Mouse (Mus musculus) kidney, adult 2 months (tissue): ENCODE data around the gene Serpinf1. TPM values are rescaled to one million over a fixed set of nuclear protein-coding genes. Genes with fewer than 3 reads are reported as not detected.

Source experiments
- DNase-seq: peaks from one replicate; pipeline ENCODE4 v3.0.0; 2021
- H3K27ac ChIP-seq: fragments of 200-500 bp; 2 replicates; pipeline ENCODE4 v1.5.1; 2012; ENCODE audit warnings: low read depth, low read length, control low read depth, inconsistent platforms; ENCODE audit not compliant: insufficient read depth
- H3K27me3 ChIP-seq: fragments of 200-500 bp; replicated peaks from 2 replicates; pipeline ENCODE4 v1.6.1; 2012; ENCODE audit warnings: mild to moderate bottlenecking, moderate library complexity, low read length, inconsistent platforms; ENCODE audit not compliant: control insufficient read depth, insufficient read depth
- H3K36me3 ChIP-seq: fragments of 200-500 bp; 2 replicates; pipeline ENCODE4 v1.6.1; 2012; ENCODE audit warnings: mild to moderate bottlenecking, moderate library complexity, low read length, inconsistent platforms; ENCODE audit not compliant: control insufficient read depth, insufficient read depth
- H3K4me1 ChIP-seq: fragments of 200-500 bp; 2 replicates; pipeline ENCODE4 v1.6.1; 2011; ENCODE audit warnings: low read length; ENCODE audit not compliant: control insufficient read depth, insufficient read depth
- H3K4me3 ChIP-seq: fragments of 200-500 bp; 2 replicates; pipeline ENCODE4 v1.5.1; 2011; ENCODE audit warnings: mild to moderate bottlenecking, low read depth, low read length, control low read depth; ENCODE audit not compliant: insufficient read depth
- CTCF ChIP-seq: fragments of 200-500 bp; conservative IDR thresholded peaks from 2 replicates; pipeline ENCODE4 v1.5.1; 2011; ENCODE audit warnings: low read depth, mild to moderate bottlenecking, control low read depth, low read length, moderate library complexity, mixed read lengths; ENCODE audit not compliant: insufficient read depth, insufficient read length
- POLR2A ChIP-seq: fragments of 200-500 bp; IDR thresholded peaks from one replicate; pipeline ENCODE4 v1.6.1; 2011; ENCODE audit warnings: low read depth, low read length, control low read depth
- WGBS: fragments of 180-500 bp; shearing (Covaris S2); methylation state at CpG from one replicate; pipeline ENCODE4 v1.1.7; 2018; 5-methylcytosine and 5-hydroxymethylcytosine counted together
- polyA plus RNA-seq: library from polyadenylated mRNA; depleted of rRNA; stranded (reverse); fragments of >200 nt; gene quantifications from 2 replicates; pipeline ENCODE4 v1.2.3, GENCODE M21; 2012

The Serpinf1 gene
- polyA plus RNA-seq, 1 experiment = 17.2 TPM

DNA sequence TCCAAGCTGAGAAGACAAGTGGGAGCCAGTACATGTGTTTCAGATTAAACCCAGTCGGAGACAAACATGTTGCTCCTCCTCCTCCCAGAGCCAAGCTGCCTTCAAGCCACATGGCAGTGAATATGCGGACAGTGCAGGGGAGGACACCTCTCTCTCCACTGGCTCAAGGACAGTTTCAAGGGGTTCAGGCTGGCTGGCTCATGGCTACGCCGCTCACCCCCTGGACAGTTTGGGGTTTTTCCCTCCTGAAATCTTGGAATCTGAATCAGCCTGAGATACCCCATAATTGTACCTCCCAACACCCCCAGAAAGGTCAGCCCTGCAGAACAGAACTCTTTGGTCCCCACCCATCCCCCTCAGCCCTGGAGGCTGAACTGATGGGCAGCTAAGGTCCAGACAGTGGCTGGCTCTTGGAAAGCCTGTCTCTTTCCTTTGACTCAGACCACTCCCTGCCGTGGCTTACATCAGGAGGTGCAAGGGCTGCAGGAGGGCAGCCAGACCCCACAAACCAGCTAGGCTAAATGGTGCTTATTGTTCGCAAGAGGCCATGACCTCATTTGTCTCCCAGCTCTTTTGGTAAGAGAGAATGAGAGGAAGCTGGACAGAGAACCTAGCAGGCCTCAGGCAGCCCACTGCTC, 1.0 kb downstream of the Serpinf1 start:
- DNase-seq = no peak

GRCm38 (mm10) chr11:75420810-75421374, 1.6 kb downstream of the Serpinf1 start:
- no peaks in the 10 kb centered on the region for H3K4me1 ChIP-seq
- no peak overlapping the region for H3K4me3 ChIP-seq
- TF ChIP-seq POLR2A (no peak), CTCF (no peak)
- 43% methylated on average over 5 of the region's 5 CpGs for WGBS
- H3K27me3 ChIP-seq = no peaks in the 10 kb centered on the region
- H3K27ac ChIP-seq = no peak overlapping the region
- no peaks in the 10 kb centered on the region for H3K36me3 ChIP-seq
- DNase-seq = no peak

More for the DNA sequence above, 1.0 kb downstream of the Serpinf1 start:
- TF ChIP-seq POLR2A (no peak), CTCF (no peak)
- no peaks in the 10 kb centered on the region for H3K4me1 ChIP-seq
- H3K27me3 ChIP-seq = no peaks in the 10 kb centered on the region
- H3K27ac ChIP-seq = no peak overlapping the region
- 75% methylated on average over 6 of the region's 6 CpGs for WGBS
- no peaks in the 10 kb centered on the region for H3K36me3 ChIP-seq
- no peak overlapping the region for H3K4me3 ChIP-seq

GRCm38 (mm10) chr11:75420037-75420436, 2.5 kb downstream of the Serpinf1 start:
- no peak overlapping the region for H3K4me3 ChIP-seq
- no peaks in the 10 kb centered on the region for H3K27me3 ChIP-seq
- TF ChIP-seq CTCF (no peak), POLR2A (no peak)
- whole genome bisulfite sequencing = 72% methylated on average over 7 of the region's 7 CpGs
- no peak overlapping the region for H3K27ac ChIP-seq
- no peak for DNase-seq
- no peaks in the 10 kb centered on the region for H3K4me1 ChIP-seq
- H3K36me3 ChIP-seq = no peaks in the 10 kb centered on the region

- no peak for TF ChIP-seq CTCF
- no peak for TF ChIP-seq POLR2A
- DNase-seq = no peak
- no peaks in the 10 kb centered on the region for H3K36me3 ChIP-seq
- H3K27ac ChIP-seq = no peak overlapping the region
- 85% methylated on average over 13 of the region's 13 CpGs for WGBS
- H3K4me1 ChIP-seq = no peaks in the 10 kb centered on the region
- H3K4me3 ChIP-seq = no peak overlapping the region
- no peaks in the 10 kb centered on the region for H3K27me3 ChIP-seq
Observed at GRCm38 (mm10) chr11:75415994-75416393, 6.5 kb downstream of the Serpinf1 start.

DNA sequence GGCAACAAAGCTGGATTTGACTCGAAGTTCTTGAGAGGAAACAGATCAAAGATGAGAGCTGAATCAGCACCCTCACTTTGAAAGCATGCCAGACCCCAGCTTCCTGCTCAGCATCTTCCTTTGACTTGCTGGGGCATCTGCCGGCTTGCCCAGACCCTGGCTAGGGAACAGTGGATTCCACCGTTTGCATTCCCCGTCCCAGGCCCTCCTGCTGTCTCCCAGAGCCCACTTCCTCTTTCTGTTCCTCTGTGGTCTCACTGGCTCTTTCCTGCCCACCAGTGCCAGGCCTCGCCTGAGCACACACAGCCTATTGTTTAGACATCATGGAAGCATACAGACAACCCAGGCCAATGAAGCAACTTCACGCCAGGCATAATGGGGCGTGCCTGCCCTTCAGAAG, 7.4 kb downstream of the Serpinf1 start:
- DNase-seq = no peak
- Histone ChIP-seq H3K27ac (no peak overlapping the region), H3K4me3 (no peak overlapping the region), H3K36me3 (no peaks in the 10 kb centered on the region), H3K27me3 (no peaks in the 10 kb centered on the region), H3K4me1 (peaks cover 5% of the 10 kb centered on the region; the same call in 1 of the 2 replicates)
- TF ChIP-seq POLR2A = no peak
- no peak for TF ChIP-seq CTCF
- WGBS = 45% methylated on average over 7 of the region's 7 CpGs

DNA sequence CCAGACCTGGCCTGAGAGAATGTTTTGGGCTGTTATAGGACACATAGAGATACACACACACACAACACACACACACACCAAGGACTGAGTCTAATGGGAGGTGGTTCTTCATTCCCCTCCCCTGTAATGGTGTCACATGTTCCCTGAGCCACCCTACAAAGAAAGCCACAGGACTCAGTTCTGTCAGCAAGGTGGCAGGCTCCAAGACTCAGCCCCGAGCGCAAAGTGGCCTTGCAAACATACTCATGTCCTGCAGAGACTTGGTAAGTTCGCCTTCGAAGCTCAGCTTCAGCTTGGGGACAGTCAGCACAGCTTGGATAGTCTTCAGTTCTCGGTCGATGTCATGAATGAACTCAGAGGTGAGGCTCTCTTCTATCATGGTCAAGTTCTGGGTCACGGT, 11.9 kb downstream of the Serpinf1 start:
- no peak overlapping the region for H3K4me3 ChIP-seq
- peaks cover 12% of the 10 kb centered on the region; the same call in 1 of the 2 replicates for H3K4me1 ChIP-seq
- DNase-seq = no peak
- WGBS = 83% methylated on average over 7 of the region's 7 CpGs
- H3K27ac ChIP-seq = no peak overlapping the region
- H3K27me3 ChIP-seq = no peaks in the 10 kb centered on the region
- TF ChIP-seq CTCF (no peak), POLR2A (no peak)
- H3K36me3 ChIP-seq = no peaks in the 10 kb centered on the region

DNA sequence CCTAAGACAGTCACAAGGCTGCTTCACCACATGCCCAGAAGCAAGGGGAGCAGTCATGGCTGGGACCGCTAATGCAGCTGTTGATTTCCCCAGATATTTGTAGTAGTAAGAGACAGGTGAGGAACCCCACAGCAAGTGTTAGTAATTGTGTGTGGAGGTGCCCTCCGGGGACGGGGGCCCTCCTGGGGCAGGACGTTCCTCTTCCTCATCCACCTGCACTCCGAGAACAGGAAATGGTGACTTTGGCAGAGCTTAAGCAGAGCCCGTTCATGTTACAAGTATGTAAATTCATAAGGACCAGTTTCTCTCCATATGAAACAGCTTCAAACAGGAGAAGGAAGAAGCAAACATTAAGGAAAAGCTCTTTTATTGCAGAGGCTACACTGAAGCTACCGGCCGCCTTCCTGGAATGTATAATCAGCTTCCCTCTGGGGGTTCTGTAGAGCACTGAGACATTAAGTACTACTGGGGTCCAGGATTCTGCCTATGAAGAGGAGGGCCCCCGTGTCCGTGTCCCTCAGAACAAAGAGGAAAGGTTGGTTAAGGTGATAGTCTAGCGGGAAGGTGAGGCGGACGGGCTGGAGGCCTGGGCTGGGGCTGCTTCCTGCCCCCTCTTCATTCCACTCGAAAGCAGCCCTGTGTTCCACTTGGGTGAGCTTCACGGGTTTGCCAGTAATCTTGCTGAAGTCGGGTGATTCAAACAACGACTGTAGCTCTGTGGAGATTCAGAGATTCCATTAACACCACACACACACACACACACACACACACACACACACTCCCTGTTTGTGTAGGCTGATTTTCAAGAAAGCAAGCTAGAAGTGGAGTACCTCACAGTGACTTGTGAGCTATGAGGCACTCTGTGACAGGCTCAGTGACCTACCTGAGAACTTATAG, 12.6 kb downstream of the Serpinf1 start:
- WGBS = 40% methylated on average over 17 of the region's 17 CpGs
- DNase-seq = peak; percentile 59
- H3K27ac ChIP-seq = peak overlapping the region; percentile 20; the same call in 1 of the 2 replicates
- H3K4me1 ChIP-seq = peaks cover 12% of the 10 kb centered on the region; the same call in 1 of the 2 replicates
- H3K36me3 ChIP-seq = no peaks in the 10 kb centered on the region
- no peak overlapping the region for H3K4me3 ChIP-seq
- TF ChIP-seq CTCF = no peak
- TF ChIP-seq POLR2A = no peak
- H3K27me3 ChIP-seq = no peaks in the 10 kb centered on the region
